Mouse (Mus musculus) midbrain, embryonic 10.5 days (tissue): Measurements from ENCODE around the gene Zfp335. TPM values are rescaled to one million over a fixed set of nuclear protein-coding genes. Genes with fewer than 3 reads are reported as not detected.

ENCODE experiments used
- DNase-seq: peaks from one replicate; pipeline ENCODE4 v3.0.0-alpha.2; 2017; ENCODE audit warnings: low spot score
- H3K27ac ChIP-seq: fragments of 300-500 bp; sonication (generic); replicated peaks from 2 replicates; pipeline ENCODE4 v1.5.1; 2016; ENCODE audit warnings: mild to moderate bottlenecking
- H3K27me3 ChIP-seq: fragments of 300-500 bp; sonication (generic); 2 replicates; pipeline ENCODE4 v1.6.1; 2016; ENCODE audit warnings: low read depth, mild to moderate bottlenecking; ENCODE audit not compliant: poor library complexity, severe bottlenecking
- H3K36me3 ChIP-seq: fragments of 300-500 bp; sonication (generic); 2 replicates; pipeline ENCODE4 v1.6.1; 2016; ENCODE audit warnings: mild to moderate bottlenecking, moderate library complexity
- H3K4me1 ChIP-seq: fragments of 300-500 bp; sonication (generic); 2 replicates; pipeline ENCODE4 v1.6.1; 2016
- H3K4me3 ChIP-seq: fragments of 300-500 bp; sonication (generic); 2 replicates; pipeline ENCODE4 v1.5.1; 2016; ENCODE audit warnings: mild to moderate bottlenecking, moderate library complexity
- H3K9me3 ChIP-seq: fragments of 300-500 bp; sonication (generic); replicated peaks from 2 replicates; pipeline ENCODE4 v1.6.1; 2016; ENCODE audit warnings: mild to moderate bottlenecking
- WGBS: fragments of 180-500 bp; shearing (Covaris S2); methylation state at CpG from one replicate; pipeline ENCODE4 v1.1.7; 2016; 5-methylcytosine and 5-hydroxymethylcytosine counted together
- polyA plus RNA-seq: library from polyadenylated mRNA; unstranded; fragments of >200 nt; fragmentation: Nextera tagmentation; extraction: Ambion mirVana; gene quantifications from 2 replicates; pipeline ENCODE4 v1.2.1, GENCODE M21; 2016

The Zfp335 gene
- polyA plus RNA-seq, result 14.1 and 17.1 TPM in 2 replicates

DNA sequence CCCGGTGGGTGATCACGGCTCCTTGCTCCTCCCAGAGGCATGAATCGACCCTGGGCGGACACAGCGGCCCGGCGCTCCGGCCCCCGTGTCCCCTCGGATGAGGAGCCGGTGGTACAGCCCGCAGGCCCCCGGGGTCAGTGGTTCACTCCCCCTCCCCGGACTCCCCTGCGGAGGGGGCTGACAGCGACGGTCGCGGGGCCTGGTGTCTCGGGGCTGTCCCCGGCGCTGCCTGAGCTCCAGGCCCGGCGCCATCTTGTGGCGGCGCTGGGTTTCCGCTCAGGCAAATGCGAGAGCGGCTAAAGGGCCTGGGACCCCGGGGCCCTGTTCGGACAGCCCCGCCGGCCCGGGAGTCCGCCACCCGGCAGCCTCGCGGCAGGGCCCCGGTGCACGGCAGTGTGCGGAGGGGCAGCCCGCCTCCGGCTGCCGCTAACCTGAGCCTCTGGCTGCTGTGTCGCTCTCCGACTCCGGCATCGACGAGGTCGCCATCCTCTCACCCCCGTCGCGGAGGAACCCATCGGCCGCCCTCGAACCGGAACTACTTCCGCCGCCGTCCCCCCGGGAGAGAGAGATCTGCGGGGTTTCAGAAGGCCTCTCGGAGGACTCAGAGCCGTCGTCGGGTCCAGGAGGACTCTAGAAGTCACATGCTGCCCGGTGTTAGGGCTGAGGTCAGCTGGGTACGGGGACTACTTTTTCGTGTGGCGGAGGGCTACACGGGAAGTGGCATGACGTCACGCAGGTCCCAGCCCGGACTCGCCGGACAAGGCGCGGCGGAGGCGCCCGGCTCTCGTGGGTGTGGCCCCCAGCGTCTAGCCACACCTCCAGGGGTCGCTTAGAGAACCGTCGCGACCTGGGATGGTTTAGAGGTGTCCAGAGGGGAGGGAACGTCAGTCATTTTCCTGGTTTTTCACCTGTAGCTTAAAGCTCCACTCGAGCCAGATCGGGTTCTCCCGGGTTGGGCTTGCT, at the start of gene Zfp335:
Gene Zfp335 (minus strand): TSS at position 672 of the 963 bp plus-strand sequence.
- no peaks in the 10 kb centered on the region for H3K27me3 ChIP-seq
- peaks cover 31% of the 10 kb centered on the region for H3K4me1 ChIP-seq
- H3K36me3 ChIP-seq, result peaks cover 55% of the 10 kb centered on the region
- H3K9me3 ChIP-seq, result peaks cover 4% of the 10 kb centered on the region
- H3K4me3 ChIP-seq, result peak within 1 kb of the TSS; percentile 85
- peak; percentile 95 for DNase-seq
- peak within 1 kb of the TSS; percentile 100 for H3K27ac ChIP-seq
- under 1% methylated on average over 91 of the region's 91 CpGs for WGBS

DNA sequence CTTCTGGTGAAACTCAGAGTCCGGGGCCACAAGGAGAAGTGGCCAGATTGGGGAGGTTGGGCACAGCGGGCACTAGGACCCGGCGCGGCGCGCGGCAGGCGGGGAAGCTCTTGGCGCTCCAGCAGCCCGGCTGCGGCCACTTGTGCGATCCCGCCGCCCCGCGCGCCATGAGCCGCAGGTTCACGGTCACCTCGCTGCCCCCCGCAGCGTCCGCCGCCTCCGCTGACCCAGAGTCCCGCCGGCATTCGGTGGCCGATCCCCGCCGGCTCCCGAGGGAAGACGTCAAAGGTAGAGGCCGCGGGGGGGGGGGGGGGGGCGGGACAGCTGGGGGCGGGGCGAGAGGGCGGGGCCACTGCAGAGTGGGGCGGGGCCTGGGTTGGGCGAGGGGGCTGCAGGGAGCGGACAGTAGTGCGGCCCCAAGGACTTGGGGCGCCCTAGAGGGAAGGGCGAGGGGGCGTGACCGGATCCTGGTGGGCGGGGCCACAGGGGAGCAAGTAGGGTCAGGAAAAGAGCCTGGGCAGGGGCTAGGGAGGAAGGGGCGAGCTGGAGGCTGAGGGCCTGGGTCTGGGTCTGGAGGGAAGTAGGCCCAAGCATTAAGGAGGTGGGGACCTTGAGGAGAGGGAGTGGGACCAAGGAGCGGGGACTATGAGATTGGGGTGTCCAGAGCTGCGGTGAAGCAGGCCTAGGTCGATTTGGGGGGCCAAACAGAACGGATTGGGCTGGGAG, 49.3 kb upstream of the Zfp335 start, which contains the start of gene Slc12a5:
Gene Slc12a5 (plus strand): TSS at position 87 of the 726 bp plus-strand sequence.
- Histone ChIP-seq H3K4me3 (peak within 1 kb of the TSS; percentile 75), H3K27ac (peak within 1 kb of the TSS; percentile 89), H3K9me3 (no peaks in the 10 kb centered on the region), H3K36me3 (no peaks in the 10 kb centered on the region), H3K4me1 (peaks cover 54% of the 10 kb centered on the region), H3K27me3 (peaks cover 44% of the 10 kb centered on the region)
- WGBS, result 1% methylated on average over 48 of the region's 54 CpGs
- DNase-seq, result peak; percentile 86

DNA sequence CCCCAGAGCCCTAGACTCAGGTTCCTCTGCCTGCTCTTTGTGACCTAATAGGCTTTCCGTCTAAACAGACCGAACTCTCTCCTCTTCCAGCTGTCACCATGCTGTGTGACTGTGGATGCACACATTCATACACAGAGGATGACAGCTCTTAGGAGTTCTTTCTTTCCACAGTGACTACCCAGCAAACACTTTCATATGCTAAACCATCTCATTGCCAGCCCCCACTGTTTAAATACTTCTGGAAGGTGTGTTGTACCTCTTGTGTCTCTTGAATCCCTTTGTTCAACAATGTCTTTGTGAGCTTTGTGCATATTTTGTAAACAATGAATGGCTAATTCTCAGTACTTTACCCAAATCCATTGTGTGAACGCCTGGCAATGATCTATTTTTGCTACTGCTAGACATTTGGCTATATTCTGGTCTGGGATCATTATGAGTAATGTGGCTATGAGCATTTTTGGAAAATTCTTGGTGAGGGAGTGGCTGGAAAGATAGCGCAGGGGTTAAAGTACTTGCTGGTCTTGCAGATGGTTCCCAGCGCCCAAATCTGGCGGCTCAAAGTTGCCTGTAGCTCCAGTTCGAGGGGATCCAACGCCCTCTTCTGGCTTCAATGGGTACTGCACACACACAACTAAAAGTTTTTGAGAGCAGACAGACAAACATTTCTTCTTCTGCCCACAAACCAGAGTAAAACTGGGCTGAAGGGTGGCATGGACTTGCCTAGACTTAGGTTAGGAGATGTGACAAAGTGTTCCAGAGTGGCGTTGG, 46.2 kb upstream of the Zfp335 start:
- H3K4me1 ChIP-seq, result peaks cover 35% of the 10 kb centered on the region
- DNase-seq, result no peak
- H3K4me3 ChIP-seq, result no peak overlapping the region
- 69% methylated on average over 9 of the region's 9 CpGs for WGBS
- peaks cover 43% of the 10 kb centered on the region for H3K27me3 ChIP-seq
- H3K36me3 ChIP-seq, result no peaks in the 10 kb centered on the region
- no peak overlapping the region for H3K27ac ChIP-seq
- H3K9me3 ChIP-seq, result no peaks in the 10 kb centered on the region

DNA sequence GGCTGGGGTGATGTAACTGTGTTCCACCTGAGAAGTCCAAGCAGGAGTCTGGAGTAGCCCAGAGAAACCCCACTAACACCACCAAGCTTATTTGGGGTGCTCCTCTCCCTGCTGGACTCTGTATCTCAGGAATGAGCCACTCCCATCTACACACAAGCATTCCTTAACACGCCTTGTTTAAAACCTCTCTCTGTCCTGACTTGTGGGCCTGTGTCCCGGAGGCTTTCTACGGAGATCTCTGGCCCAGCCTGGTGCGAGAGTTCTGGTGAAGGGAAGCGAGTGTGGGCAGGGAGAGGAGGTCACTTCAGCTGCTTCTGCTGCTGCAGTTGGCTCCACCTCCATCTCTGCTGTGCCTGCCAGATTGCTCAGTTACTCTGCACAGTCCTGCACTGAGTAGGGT, 44.6 kb upstream of the Zfp335 start:
- DNase-seq, result no peak
- Histone ChIP-seq H3K36me3 (no peaks in the 10 kb centered on the region), H3K4me1 (peaks cover 29% of the 10 kb centered on the region), H3K27ac (no peak overlapping the region), H3K9me3 (0 out of 2 replicates have a peak, but pooled peaks cover 3% of the 10 kb centered on the region), H3K4me3 (no peak overlapping the region), H3K27me3 (peaks cover 52% of the 10 kb centered on the region)
- 72% methylated on average over 5 of the region's 5 CpGs for WGBS

DNA sequence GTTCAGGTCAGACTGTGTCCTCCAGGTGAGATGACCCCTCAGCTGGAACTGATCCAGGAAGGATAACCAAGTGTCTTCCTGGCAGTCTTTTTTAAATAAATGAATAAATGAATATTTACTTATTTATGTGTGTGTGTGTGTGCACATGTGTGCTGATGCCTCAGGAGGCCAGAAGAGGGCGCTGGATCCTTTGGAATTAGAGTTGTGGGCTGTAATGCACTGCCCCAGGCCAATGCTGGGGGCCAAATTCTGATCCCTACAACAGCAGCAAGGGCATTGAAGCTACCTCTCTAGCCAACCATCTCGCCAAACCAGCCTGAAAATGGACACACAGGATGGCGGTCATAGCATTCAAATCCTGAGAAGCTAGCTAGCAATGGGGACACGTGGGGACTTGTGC, 44.2 kb upstream of the Zfp335 start:
- peaks cover 57% of the 10 kb centered on the region for H3K27me3 ChIP-seq
- no peaks in the 10 kb centered on the region for H3K36me3 ChIP-seq
- no peak overlapping the region for H3K4me3 ChIP-seq
- H3K27ac ChIP-seq, result no peak overlapping the region
- 0 out of 2 replicates have a peak, but pooled peaks cover 3% of the 10 kb centered on the region for H3K9me3 ChIP-seq
- WGBS, result 78% methylated on average over 4 of the region's 4 CpGs
- peaks cover 24% of the 10 kb centered on the region for H3K4me1 ChIP-seq
- DNase-seq, result no peak

DNA sequence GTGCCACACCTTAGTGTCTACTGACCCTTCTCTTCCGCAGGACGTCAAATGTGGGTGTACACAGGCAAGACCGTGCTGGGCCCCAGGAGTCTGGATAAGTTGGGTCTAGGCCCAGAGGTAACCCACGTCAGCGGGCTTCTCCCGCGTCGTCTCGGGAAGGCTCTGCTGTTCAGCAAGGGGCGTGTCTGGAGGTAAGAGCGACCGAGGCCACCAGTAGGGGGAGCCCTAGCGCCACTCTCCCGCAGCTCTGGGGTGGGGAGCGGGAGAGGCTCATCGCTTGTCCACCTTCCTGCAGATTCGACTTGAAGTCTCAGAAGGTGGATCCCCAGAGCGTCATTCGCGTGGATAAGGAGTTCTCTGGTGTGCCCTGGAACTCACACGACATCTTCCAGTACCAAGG, 41.7 kb upstream of the Zfp335 start:
- Histone ChIP-seq H3K4me3 (peak overlapping the region; percentile 24; the same call in 1 of the 2 replicates), H3K27ac (no peak overlapping the region)
- WGBS, result under 1% methylated on average over 21 of the region's 21 CpGs

DNA sequence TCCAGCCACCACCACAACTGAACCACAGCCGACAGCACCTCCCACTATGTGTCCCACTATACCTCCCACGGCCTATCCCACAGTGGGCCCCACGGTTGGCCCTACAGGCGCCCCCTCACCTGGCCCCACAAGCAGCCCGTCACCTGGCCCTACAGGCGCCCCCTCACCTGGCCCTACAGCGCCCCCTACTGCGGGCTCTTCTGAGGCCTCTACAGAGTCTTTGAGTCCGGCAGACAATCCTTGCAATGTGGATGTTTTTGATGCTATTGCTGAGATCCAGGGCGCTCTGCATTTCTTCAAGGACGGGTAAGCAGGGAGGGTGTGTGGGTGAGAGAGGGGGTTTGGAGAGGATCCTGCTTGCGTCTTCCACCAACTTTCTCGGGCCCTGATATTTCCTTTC, 40.9 kb upstream of the Zfp335 start:
- peaks cover 45% of the 10 kb centered on the region for H3K4me1 ChIP-seq
- 41% methylated on average over 13 of the region's 13 CpGs for WGBS
- no peak overlapping the region for H3K4me3 ChIP-seq
- H3K36me3 ChIP-seq, result no peaks in the 10 kb centered on the region
- no peak overlapping the region for H3K27ac ChIP-seq
- H3K27me3 ChIP-seq, result peaks cover 90% of the 10 kb centered on the region
- no peak for DNase-seq
- H3K9me3 ChIP-seq, result 0 out of 2 replicates have a peak, but pooled peaks cover 3% of the 10 kb centered on the region

More for the DNA sequence above, 41.7 kb upstream of the Zfp335 start:
- H3K4me1 ChIP-seq, result peaks cover 37% of the 10 kb centered on the region
- H3K27me3 ChIP-seq, result peaks cover 82% of the 10 kb centered on the region
- 0 out of 2 replicates have a peak, but pooled peaks cover 3% of the 10 kb centered on the region for H3K9me3 ChIP-seq
- no peaks in the 10 kb centered on the region for H3K36me3 ChIP-seq
- peak; percentile 87 for DNase-seq

DNA sequence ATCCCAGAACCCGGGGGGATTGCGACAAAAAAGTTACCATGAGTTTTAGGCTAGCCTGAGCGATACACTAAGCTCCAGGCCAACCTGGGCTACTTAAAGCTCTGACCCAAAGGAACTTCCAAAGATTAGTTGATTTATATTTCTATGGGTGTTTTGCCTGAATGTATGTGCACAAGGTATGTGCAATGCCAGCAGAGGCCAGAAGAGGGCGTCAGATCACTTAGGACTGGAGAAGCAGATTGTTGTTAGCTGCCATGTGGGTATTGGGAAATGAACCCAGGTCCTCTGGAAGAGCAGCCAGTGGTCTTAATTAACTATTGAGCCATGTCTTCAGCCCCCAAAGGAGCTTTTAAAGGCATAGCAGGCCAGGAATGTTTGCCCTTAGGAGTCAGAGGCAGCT, 40.2 kb upstream of the Zfp335 start:
- Histone ChIP-seq H3K36me3 (no peaks in the 10 kb centered on the region), H3K27ac (no peak overlapping the region), H3K4me1 (peaks cover 42% of the 10 kb centered on the region), H3K4me3 (no peak overlapping the region), H3K9me3 (0 out of 2 replicates have a peak, but pooled peaks cover 3% of the 10 kb centered on the region), H3K27me3 (peaks cover 90% of the 10 kb centered on the region)
- no peak for DNase-seq
- 85% methylated on average over 4 of the region's 4 CpGs for WGBS

DNA sequence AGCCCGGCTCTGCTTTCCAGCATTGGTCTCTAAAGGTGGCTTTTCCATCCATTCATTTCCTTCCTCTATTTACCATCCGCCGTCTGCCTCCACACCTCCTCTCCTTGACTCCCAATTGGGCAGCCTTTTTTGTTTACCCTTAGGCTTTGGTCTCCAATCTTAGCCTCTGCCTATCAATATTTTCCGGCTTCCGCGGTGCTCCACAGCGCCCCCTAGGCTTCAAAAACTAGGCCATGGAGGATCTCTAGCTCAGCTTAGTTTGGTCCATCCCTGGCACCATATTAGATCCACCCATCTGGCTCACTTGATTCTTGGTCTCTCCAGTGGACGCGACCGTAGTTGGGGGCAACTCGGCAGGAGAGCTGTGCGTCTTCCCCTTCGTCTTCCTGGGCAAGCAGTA, 38.9 kb upstream of the Zfp335 start:
- Histone ChIP-seq H3K27me3 (peaks cover 94% of the 10 kb centered on the region), H3K27ac (no peak overlapping the region), H3K9me3 (0 out of 2 replicates have a peak, but pooled peaks cover 3% of the 10 kb centered on the region), H3K36me3 (no peaks in the 10 kb centered on the region), H3K4me3 (no peak overlapping the region), H3K4me1 (peaks cover 39% of the 10 kb centered on the region)
- peak; percentile 48 for DNase-seq
- WGBS, result 27% methylated on average over 13 of the region's 13 CpGs

DNA sequence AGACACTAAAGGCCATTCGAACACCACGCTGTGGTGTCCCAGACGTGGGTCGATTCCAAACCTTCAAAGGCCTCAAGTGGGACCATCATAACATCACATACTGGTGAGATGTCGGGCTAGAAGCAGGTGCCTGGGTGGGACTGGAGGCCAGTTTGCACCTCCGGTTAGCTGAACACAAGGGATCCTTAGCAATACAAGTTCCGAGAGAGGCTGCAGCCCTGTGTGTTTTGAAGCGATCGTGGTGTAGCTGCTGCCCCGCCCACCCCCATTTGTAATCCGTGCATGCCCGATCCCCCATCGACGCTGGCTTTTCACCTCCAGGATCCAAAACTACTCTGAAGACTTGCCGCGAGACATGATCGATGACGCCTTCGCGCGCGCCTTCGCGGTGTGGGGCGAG, 37.4 kb upstream of the Zfp335 start:
- H3K27ac ChIP-seq, result no peak overlapping the region
- H3K36me3 ChIP-seq, result no peaks in the 10 kb centered on the region
- peak; percentile 33 for DNase-seq
- H3K4me1 ChIP-seq, result peaks cover 39% of the 10 kb centered on the region
- peaks cover 88% of the 10 kb centered on the region for H3K27me3 ChIP-seq
- 6% methylated on average over 25 of the region's 25 CpGs for WGBS
- 0 out of 2 replicates have a peak, but pooled peaks cover 3% of the 10 kb centered on the region for H3K9me3 ChIP-seq
- H3K4me3 ChIP-seq, result peak overlapping the region; percentile 41

DNA sequence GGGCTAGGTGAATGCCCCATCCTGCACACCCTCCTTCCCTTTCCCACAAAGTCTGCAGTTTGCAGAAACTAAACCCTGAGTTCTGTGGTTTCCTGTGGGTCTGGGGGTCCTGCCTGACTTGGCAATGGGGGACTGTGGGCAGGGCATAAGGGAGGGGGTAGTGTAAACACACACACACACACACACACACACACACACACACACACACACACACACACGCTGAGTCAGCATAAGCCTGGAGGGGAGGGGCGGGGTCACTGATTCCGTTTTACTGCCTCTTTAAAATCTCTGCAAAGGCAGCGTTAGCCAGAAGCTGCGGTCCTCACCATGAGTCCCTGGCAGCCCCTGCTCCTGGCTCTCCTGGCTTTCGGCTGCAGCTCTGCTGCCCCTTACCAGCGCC, 36.4 kb upstream of the Zfp335 start:
- no peak overlapping the region for H3K27ac ChIP-seq
- peaks cover 87% of the 10 kb centered on the region for H3K27me3 ChIP-seq
- WGBS, result 10% methylated on average over 7 of the region's 7 CpGs
- no peak for DNase-seq
- peaks cover 36% of the 10 kb centered on the region for H3K4me1 ChIP-seq
- H3K4me3 ChIP-seq, result no peak overlapping the region
- H3K9me3 ChIP-seq, result 0 out of 2 replicates have a peak, but pooled peaks cover 3% of the 10 kb centered on the region
- no peaks in the 10 kb centered on the region for H3K36me3 ChIP-seq

DNA sequence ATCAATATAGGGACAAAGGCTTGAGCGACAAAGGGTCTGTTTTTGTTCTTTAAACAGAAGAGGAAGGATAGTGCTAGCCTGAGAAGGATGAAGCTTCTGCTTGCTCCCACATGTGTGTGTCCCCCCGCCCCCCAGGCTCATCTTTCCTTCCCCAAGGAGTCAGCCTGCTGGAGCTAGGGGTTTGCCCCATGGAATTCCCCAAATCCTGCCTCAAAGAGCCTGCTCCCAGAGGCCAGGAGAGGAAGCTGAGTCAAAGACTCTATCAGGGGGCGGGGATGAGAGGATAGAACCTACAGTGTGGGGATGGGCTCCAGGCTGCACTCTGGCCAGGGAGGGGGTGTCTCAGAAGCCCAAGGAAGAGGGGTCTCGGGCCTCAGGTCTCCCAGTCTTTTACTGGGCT, 35.9 kb upstream of the Zfp335 start:
- peaks cover 38% of the 10 kb centered on the region for H3K4me1 ChIP-seq
- H3K27me3 ChIP-seq, result peaks cover 87% of the 10 kb centered on the region
- no peak overlapping the region for H3K4me3 ChIP-seq
- no peak overlapping the region for H3K27ac ChIP-seq
- H3K9me3 ChIP-seq, result 0 out of 2 replicates have a peak, but pooled peaks cover 3% of the 10 kb centered on the region
- WGBS, result 24% methylated on average over 4 of the region's 4 CpGs
- H3K36me3 ChIP-seq, result no peaks in the 10 kb centered on the region
- DNase-seq, result no peak
